Mouse (Mus musculus) bone marrow, adult 2 months (tissue): ENCODE data around the gene Eif5a2. TPM values are rescaled to one million over a fixed set of nuclear protein-coding genes. Genes with fewer than 3 reads are reported as not detected.

ENCODE experiments used
- H3K27ac ChIP-seq: fragments of 200-500 bp; 2 replicates; pipeline ENCODE4 v1.5.1; 2012; ENCODE audit warnings: low read depth, mild to moderate bottlenecking, control low read depth, inconsistent platforms, low read length; ENCODE audit not compliant: control insufficient read depth, poor library complexity, insufficient read depth
- H3K4me1 ChIP-seq: fragments of 200-500 bp; 2 replicates; pipeline ENCODE4 v1.6.1; 2011; ENCODE audit warnings: low read length; ENCODE audit not compliant: control insufficient read depth, insufficient read depth
- H3K4me3 ChIP-seq: fragments of 200-500 bp; replicated peaks from 2 replicates; pipeline ENCODE3; 2011; ENCODE audit warnings: mild to moderate bottlenecking, low read depth, low read length, control low read depth; ENCODE audit not compliant: control insufficient read depth
- CTCF ChIP-seq: fragments of 200-500 bp; IDR thresholded peaks from 2 replicates; pipeline ENCODE4 v1.5.1; 2011; ENCODE audit warnings: low read length, control low read depth; ENCODE audit not compliant: control insufficient read depth, insufficient read depth
- POLR2A ChIP-seq: fragments of 200-500 bp; IDR thresholded peaks from 2 replicates; pipeline ENCODE4 v1.6.1; 2011; ENCODE audit warnings: low read depth, mild to moderate bottlenecking, control low read depth, low read length, borderline replicate concordance; ENCODE audit not compliant: control insufficient read depth
- WGBS: fragments of 180-500 bp; shearing (Covaris S2); methylation state at CpG from one replicate; pipeline ENCODE4 v1.1.7; 2018; 5-methylcytosine and 5-hydroxymethylcytosine counted together
- polyA plus RNA-seq: library from polyadenylated mRNA; stranded (reverse); fragments of >200 nt; gene quantifications from 2 replicates; pipeline ENCODE4 v1.2.4, GENCODE M21; 2011; ENCODE audit warnings: low replicate concordance; ENCODE audit not compliant: missing spikeins, insufficient read depth, insufficient read length

Eif5a2 gene
- 1.5 and 4.0 TPM in 2 replicates for polyA plus RNA-seq

DNA sequence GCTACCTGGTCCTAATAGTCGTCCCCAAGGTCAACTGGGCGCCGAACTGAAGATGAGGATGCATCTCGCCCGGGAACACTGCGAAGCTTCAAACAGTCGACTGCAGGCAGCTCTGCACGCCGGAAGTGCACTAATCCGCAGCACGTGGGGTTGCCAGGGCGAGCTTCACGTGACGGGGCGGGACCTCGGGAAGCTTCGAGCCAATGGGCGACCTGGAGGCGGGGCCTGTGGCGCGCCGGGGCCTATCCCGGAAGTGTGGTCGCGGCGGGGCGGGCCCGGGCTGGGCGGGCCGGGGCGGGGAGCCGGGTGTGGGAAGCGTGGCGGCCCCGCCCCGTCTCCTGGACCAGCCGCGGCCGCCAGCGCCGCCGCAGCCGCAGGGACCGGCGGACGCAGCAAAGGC, at the start of gene Eif5a2:
Gene Eif5a2, plus strand, starts transcription at position 283 of the 400 bp plus-strand sequence.
- 3% methylated on average over 45 of the region's 46 CpGs for WGBS
- Histone ChIP-seq H3K4me3 (peak within 1 kb of the TSS; percentile 62), H3K4me1 (peaks cover 3% of the 10 kb centered on the region; the same call in 1 of the 2 replicates), H3K27ac (peak within 1 kb of the TSS; percentile 35; the same call in 1 of the 2 replicates)
- TF ChIP-seq CTCF (no peak), POLR2A (0 out of 2 replicates have a peak, but pooled peaks have one; percentile 12)

DNA sequence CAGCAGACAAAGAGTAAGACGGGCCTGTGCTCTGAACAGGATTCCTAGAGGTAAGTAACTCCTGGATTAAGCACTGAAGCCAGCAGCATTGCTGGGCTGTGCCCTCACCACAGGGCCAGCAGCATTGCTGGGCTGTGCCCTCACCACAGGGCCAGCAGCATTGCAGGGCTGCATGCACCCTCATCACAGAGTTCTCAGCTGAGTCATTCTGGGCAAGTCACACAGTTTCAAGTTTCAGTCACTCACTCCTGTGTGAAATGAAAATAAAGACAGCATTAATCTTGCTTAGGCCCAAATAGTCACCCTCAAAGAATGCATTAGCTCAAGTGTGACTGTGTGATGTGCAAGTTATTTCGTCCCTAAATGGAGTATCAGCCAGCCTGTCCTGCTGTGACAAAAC, 46.4 kb upstream of the Eif5a2 start:
- 76% methylated on average over 2 of the region's 2 CpGs for WGBS
- no peak overlapping the region for H3K27ac ChIP-seq
- TF ChIP-seq CTCF (no peak), POLR2A (no peak)
- H3K4me3 ChIP-seq, result no peak overlapping the region
- H3K4me1 ChIP-seq, result no peaks in the 10 kb centered on the region; the same call in 1 of the 2 replicates

DNA sequence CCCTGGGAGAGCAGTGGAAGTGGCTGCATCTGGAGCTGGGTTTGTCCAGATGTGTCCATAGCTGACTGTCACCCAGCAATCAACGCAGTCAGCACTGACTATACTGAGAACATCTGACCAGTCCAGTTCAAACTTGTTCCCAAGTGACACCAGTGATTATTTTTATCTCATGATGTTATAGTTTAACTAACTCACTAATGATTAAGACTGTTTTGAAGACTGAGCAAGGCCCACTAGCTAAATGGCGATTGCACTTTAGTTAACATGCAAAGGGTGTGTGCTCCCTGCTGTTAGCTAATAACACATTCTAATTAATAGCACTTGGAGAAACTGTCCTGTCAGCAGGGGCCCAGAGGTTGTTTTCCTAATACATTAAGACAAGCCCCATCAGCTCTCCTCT, 44.1 kb upstream of the Eif5a2 start:
- TF ChIP-seq POLR2A, result no peak
- no peak for TF ChIP-seq CTCF
- H3K4me3 ChIP-seq, result no peak overlapping the region
- no peak overlapping the region for H3K27ac ChIP-seq
- no peaks in the 10 kb centered on the region; the same call in 1 of the 2 replicates for H3K4me1 ChIP-seq
- 82% methylated on average over 2 of the region's 2 CpGs for WGBS

DNA sequence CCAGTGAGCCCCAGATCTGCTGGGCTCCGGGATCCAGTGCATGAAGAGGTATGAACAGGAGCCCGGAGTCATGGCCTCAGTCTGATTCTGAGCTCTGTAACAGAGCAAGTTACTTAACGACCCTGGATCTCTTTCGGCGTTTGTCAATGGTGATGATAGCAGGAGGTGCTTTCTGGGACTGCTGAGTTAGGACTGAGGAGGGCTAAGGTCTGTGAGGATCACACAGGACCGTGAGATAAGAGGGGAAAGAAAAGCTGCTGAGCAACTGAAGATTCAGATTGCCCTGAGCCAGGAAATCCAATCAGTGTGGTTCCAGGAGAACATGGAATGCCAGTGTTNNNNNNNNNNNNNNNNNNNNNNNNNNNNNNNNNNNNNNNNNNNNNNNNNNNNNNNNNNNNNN, 40.7 kb upstream of the Eif5a2 start:
- Histone ChIP-seq H3K4me3 (no peak overlapping the region), H3K27ac (no peak overlapping the region), H3K4me1 (no peaks in the 10 kb centered on the region)
- 76% methylated on average over 6 of the region's 6 CpGs for WGBS
- TF ChIP-seq CTCF (no peak), POLR2A (no peak)

DNA sequence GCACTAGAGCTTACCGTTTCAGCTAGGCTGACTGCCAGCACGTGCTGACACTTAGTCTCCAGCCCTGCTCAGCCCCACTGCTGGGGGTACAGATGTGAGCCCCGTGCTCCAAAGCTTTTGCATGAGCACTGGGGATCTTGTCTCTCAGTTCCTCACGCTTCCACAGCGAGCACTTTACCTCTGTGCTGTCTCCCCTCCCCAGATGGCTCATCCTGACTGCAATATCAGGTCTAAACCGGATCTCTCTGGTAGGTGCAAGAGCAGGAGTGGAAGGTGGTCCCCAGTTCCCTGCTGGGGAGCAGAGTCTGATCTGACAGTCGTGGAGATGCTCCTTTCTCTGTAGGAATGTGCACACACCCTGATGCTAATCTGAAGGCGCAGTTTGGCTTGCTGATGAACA, 37.8 kb upstream of the Eif5a2 start:
- TF ChIP-seq POLR2A (no peak), CTCF (no peak)
- WGBS, result 63% methylated on average over 8 of the region's 8 CpGs
- Histone ChIP-seq H3K4me1 (no peaks in the 10 kb centered on the region), H3K27ac (no peak overlapping the region), H3K4me3 (no peak overlapping the region)

DNA sequence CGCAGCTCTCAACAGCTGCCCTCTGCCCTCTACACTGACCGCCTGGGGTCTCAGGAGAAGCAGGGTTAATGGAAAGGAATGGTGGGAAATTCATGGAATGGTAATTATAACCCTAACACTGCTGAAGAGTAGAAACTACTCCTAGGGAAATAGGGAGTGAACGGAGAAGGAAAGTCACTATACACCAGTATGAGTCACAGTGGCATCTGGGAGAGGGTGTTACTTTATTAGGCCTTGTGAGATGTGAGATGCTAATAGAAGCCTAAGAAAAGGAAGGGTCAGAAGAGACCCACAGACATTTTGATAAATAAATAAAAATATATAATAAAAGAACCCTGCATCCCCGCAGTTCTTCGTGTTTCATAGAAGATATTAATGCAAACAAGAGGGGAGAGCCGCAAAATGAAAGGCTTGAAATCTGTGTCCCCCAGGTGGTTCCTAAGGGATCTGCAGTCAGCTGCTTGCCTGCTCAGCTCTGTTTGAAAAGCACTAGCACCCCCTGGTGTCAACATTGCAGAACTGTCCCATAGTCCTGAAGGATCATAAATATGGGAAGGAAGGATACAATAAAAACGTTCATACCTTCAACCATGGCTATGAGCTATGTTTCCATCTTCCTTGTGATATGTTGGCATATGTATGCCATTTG, 35.1 kb upstream of the Eif5a2 start:
- no peak overlapping the region for H3K27ac ChIP-seq
- no peak overlapping the region for H3K4me3 ChIP-seq
- TF ChIP-seq CTCF (peak; percentile 85), POLR2A (no peak)
- WGBS, result 37% methylated on average over 7 of the region's 7 CpGs
- no peaks in the 10 kb centered on the region for H3K4me1 ChIP-seq

DNA sequence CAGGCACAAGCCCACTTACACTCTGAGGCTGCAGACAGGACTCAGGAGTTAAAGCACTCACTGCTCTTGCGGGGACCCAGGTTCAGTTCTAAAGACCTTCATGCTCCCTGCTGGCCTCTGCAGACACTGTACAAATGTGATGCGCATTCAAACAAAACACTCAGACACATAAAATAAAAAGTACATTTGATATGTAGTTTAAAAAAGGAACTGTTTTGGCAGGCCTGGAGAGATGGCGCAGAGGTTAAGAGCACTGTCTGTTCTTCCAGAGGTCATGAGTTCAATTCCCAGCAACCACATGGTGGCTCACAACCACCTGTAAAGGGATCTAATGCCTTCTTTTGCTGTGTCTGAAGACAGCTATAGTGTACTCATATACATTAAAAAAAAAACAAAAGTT, 32.9 kb upstream of the Eif5a2 start:
- Histone ChIP-seq H3K27ac (no peak overlapping the region), H3K4me1 (no peaks in the 10 kb centered on the region), H3K4me3 (no peak overlapping the region)
- WGBS, result 88% methylated on average over 3 of the region's 3 CpGs
- TF ChIP-seq POLR2A (no peak), CTCF (no peak)

DNA sequence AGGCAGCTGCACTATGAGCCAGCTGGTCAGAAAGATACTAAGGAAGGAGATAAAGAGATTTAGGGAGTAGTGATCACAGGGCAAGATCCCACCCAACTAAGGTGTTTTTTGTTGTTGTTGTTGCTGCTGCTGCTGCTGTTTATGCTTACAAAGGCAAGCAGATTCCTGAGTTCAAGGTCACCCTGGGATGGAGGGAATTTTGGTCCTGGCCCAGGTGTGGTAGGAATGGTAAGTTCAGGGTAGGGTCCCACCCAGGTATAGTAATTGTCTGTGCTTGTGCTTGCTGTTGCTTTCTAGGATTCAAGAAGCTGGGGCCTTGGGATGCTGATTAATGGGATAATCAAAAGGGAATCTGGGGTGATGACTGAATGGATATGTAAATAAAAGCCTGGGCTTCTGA, 32.1 kb upstream of the Eif5a2 start:
- no peaks in the 10 kb centered on the region for H3K4me1 ChIP-seq
- no peak for TF ChIP-seq POLR2A
- no peak for TF ChIP-seq CTCF
- H3K27ac ChIP-seq, result no peak overlapping the region
- H3K4me3 ChIP-seq, result no peak overlapping the region

DNA sequence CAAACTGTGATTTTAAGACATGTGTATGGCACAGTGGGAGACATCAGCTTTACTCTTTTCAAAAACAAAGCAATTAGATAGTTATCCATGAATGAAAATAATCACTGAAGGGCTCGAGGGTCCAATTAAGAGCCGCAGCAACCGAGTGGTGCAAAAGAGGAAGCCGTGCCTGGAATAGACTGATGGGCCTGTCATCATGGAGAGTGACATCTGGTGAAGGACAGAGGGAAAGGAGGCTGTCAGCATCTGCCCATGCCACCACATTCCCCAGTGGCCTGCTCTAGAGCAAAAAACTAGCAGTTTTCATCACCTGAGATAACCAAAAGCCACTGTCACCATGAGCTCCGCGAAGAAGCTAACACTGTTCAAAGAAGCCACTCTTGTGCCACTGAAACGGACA, 25.6 kb upstream of the Eif5a2 start:
- TF ChIP-seq POLR2A, result no peak
- no peak for TF ChIP-seq CTCF
- H3K4me1 ChIP-seq, result no peaks in the 10 kb centered on the region
- H3K4me3 ChIP-seq, result no peak overlapping the region
- no peak overlapping the region for H3K27ac ChIP-seq
- 77% methylated on average over 7 of the region's 7 CpGs for WGBS
